Mouse (Mus musculus) urinary bladder, adult 18-20 months (tissue): ENCODE measurements at regions not wholly inside any gene's neighbourhood (a gene's known extent, or its start where the extent isn't known, plus 50 kb on each side); places are given as distances from the start of the nearest gene placed in this dataset.
A peak's percentile ranks its signal among the peaks of the same experiment; 100 is the strongest.
"Not testable (repeated sequence)": the region's sequence is repeated elsewhere in the genome, so short reads cannot be mapped to it uniquely, and the experiment has no call there.

ENCODE experiments used
- DNase-seq, 2 experiments: peaks; one replicate each; pipeline ENCODE4 v3.0.0; 2022; ENCODE audit warnings: low spot score in 2 of 2, mixed read lengths in 2 of 2

DNA sequence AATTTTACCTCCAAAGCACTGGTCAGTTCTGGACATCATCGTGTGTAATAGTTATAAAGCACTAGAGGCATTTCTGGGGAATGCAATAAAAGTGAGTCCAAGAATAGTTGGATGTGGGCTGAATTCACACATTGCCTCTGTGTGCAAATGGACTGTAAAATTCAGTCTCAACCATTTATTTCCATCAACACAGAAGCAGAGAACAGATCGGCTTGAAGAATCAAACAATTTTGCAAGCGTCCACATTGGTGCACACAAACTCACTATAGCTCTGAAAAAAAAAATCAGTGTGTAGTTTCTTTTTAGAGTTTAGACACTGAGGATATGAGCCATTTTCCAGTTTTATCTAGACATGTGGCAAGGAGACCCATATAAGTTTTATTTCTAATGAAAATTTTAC, 208.9 kb upstream of the Slc7a11 start:
- no peak for DNase-seq

DNA sequence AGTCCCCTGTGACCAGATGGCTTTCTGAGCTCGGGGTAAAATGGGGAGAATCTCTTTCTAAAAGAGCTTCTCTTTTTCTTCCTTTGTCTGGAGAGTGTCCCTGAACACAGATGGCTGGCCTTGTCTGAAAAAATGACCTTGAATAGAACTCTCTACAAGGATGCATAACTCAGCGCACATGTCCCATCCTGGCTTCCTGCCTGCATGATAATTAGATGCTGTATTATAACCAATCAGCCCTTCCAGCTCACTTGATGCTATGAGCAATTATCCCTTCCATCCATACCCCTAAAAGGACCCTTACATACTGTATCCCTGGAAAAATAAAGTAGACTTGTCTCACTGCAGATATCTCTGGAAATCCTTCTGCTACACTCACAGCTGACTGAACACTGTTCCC, 199.7 kb upstream of the Slc7a11 start:
- DNase-seq, result no peak

DNA sequence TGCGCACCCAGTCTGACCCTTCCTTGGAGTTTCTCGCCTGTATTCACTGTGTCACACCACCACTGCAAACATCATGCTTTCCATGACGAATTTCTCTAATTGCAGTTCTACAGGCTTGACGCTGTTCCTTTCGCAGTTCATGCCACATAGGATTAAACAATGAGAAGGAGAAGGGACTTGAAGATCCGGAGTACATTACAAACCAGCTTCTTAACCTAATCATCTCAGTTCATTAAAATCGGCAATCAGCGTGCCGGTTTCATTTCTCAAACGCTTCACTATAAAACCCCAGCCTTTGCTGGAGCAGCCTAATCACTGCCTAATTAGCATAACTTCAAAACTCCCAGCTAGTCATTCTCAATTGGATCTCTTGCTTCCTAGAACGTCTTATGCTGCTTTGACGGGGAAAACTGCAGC, 196.5 kb upstream of the Slc7a11 start:
- DNase-seq, result no peak

DNA sequence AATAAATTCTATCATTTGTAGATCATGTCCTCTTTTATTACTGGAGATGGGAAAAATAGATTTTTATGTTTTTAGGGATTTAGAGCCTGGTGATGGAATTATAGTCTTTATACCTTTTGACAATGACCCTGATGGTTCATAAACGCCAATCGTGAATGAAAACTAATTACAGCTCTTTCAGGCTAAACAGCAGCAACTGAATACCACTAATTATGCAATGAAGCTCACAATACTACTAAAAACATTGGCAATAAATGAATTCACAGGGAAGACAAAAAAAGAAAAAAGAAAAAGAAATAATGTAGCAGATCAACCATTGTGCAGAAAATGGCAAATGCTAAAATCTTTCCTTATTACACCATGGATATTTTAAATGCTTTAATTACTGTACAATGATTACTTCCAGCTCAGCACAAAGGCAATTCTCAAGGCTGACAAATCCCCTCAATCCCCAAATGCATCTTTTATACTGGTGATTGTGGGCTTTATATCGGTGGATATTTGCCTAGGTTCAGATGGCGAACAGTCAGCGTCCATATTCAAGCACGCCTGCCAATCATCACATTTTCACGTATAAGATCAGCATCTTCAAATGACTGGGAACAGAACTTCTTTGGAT, 191.2 kb upstream of the Slc7a11 start:
- no peak for DNase-seq

DNA sequence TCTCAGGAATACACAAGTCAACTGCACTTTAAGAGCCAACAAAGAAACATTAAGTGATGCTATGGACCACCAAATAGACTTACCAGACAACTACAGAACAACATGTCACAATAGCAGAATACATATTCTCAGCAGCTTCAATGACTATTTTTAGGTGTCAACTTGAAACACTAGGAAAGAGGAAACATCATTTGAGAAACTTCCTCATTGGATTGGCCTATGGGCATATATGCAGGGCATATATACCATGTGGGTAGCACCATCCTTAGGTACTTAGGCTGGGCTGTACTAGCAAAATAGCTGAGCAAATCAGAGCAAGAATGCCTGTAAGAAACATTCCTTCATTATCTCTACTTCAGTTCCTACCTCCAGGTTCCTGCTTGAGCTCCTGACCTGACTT, 187.9 kb upstream of the Slc7a11 start:
- no peak for DNase-seq

DNA sequence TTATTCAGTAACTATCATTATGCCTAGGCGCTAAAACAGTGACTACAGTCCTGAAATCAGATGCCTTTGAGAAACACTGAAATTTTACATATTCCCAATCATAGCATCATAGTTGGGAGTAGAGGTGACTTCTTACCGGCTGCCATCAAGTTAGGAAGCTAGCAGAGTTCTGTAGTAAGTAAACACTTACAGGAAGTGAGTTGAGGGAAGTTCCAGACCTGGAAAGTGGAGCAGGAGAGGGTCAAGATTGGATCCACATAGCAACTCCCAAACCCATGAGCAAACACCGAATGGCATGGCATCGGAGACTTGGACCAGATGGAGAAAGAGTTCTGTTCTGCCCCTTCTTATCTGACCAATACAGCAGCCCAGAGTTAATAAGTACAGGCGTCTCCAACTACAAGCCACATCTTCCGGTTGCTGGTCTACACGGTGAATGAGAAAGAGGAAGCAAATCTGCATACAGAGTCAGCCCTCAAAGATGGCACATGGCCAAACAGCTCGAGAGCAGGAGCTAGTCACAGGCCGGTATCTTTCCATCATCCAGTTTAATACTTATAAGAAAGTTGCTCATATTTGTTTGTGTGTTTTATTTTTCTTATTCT, 184.8 kb upstream of the Slc7a11 start:
- DNase-seq, result no peak

DNA sequence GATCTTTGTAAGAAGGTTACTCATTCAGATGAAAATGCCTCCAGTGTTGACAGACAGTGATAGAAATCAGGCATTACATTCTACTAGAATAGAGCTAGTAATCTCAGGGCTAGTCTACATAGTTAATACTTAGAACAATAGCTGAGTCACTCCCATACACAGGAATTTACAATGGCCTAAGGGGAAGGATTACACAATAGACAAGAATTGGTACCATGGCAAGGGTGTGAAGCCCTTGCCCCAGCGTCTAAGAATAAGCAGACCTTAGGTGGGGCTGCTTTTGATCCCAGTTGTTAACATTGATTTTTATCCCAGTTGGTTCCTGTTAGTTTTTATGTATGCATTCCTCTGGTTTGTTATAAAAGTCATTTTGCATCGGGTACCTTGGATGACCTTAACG, 177.8 kb upstream of the Slc7a11 start:
- not testable (repeated sequence) for DNase-seq

DNA sequence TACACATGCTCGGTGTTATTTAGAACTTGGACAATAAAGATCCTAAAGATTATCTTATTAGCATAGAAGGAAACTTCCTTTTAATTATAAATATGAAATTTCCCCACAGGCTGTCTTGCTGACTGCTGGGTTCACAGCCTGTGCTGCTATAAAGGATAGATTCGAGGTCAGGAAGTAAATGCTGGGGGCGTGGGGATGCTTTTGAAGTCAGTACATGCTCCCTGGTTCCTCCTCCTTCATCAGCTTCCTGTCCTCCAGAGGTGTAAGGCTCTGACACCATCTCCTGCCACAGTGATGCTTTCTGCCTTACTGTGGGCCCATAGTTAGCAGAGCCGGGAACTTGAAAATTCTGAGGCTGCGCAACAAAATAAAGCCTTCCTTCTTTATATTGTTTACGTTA, 175.6 kb upstream of the Slc7a11 start:
- DNase-seq, result no peak

DNA sequence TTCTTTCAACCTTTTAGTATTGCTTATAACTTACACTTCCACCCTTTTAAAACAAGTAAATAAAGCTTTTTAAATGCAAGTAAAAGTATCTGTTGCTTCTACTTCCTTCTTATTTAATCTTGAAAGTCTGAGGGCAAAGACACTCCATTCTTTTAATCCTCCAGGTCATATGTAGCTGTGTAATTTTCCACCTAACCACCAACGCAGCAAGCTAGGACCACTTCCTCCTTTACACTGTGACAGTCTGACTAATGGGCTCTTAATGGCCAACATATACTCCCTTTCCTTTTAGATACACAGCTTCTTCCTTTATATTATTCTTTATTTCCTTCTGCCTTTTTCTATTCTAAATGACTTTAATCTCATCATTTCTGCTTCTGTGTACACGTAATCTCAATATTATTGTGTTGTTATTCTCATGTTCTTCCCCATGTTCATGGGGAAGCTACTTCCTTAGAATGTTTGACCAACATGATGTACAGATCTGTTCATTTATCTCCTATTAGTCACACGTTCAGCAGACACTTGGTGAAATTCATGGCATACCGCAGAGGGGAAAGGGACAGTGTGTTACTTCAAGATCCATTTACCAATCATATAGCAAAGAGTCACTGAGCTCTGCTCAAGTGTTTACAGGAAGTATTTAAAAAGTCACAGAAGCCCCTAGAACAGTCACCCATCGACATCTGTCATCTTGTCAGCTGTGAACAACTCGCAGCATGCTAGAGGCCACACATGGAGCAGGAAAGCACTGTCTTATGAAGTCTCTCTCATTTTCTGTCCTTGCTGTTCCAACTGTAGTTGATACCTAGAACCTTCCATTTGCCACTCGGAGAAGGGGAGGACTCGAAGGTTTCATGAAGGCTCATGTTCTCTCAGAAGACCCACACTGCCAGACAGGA, 172.2 kb upstream of the Slc7a11 start:
- no peak for DNase-seq

DNA sequence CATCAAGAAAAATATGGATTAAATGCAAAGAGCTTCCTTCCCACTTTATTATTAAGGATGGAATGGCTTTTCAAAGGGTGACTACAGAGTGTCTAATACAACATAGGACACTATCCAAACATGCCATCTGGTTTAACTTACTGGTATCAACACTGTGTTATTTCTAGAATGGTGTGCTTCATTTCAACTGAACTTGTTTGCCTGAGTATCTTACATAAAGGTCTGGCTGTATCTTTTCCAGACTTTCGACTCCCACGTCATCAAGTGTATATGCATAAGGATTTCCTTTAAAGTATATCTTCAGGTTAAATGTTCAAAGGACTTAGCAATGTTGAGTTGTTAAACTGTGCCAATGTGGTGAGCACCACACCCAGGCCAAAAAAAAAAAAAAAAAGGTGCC, 169.6 kb upstream of the Slc7a11 start:
- DNase-seq, result no peak

DNA sequence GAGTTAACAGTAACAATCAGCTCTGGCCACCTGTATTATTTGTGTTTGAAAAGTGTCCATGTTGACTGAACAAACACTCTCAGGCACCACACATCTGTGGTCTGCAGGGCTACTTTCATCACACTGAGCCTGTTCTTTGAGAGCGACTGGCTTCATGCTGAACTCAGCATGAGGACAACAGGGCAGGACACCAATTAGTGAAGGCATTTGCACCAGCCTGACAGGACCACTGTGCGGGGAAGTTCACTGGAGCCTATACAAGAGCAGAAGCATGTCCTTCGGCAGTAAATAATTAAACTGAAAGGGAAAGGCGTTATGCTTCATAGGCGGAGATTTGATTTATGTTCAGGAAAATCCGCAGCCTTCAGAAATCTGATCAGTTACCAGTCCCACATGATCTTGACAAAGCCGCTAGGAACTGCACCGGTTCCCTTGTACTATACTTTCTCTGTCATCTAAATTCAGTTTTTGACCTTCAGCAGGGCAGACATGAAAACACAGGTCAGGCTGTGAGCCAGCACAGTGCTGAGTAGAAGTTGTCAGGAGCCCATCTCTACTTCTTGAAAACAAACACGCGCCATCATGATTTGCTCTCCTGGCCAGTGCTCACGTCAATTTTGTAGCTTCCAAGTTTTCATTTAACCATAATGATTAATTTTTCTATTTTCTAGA, 166.1 kb upstream of the Slc7a11 start:
- no peak for DNase-seq

DNA sequence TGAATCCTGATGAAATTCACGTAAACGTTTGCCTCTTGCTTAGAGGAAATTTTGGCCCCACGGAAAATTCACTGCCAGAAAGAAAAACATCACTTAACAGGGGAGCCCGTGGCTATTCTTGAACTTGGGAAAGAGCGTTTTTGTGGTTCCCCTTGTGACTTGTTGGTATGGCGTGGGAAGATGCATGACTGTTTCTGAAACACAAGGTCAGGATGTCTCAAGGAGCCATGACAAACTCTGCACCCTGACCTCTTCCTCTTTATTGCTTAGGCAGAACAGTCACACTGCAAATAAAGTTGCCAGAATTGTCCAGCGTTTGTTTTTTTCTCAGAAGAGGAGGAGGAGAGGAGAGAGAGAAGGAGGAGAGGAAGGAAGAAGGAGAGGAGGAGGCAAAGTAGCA, 164.3 kb upstream of the Slc7a11 start:
- no peak for DNase-seq

DNA sequence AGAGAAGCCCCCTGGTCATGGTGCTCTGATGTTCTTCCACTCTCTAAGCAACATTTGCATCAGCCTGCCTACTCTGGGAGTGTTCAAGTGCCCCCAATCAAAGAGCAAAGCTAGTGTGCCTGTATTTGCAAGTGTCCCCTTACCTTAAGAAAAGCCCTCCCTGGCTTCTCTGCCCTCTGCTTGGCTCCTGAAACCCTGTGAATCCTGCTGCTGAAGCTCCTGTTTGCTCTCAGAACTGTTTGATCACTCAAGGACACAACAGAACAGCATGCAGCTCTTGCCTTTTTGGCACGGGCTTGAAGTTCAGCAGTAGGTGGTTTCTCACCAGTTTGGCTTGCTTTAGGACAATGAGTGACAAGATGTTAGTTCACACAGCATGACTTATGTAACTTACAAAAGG, 163.6 kb upstream of the Slc7a11 start:
- DNase-seq, result no peak

DNA sequence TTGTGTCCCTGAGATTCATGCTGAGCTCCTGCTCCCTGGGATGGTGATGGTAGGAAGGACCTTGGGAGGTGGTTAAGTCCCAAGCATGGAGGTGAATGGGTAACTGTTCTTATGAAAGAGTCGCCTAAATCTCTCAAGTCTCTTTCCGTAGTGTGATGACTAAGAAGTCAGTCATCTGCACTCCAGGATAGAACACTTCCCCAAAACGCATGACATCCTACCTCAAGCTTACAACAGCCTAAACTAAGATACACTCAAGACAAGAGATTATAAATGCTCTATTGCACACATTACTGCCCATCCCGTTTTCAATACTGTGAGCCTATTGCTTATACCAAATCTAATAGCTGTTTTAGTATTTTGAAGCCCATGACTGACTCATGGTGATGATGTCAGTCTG, 162.3 kb upstream of the Slc7a11 start:
- DNase-seq, result no peak

DNA sequence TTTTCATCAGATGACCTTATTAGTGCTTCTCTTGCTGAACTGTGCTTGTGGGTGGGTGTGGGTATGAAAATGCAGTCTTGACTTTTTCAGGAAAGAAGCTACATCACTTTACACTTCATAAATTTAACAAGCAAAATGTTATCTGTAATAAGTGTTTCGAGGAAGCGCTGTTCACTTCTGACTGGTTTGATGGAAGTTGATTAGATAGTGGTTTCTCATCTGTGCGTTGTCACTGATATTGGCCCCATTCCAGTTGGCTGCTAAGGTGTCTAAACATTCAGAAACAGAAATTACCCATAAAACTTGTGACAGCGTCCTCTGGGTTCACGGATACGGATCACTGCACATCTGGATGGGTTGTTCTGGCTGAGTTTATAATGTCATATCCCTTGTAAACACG, 159.8 kb upstream of the Slc7a11 start:
- DNase-seq, result no peak

DNA sequence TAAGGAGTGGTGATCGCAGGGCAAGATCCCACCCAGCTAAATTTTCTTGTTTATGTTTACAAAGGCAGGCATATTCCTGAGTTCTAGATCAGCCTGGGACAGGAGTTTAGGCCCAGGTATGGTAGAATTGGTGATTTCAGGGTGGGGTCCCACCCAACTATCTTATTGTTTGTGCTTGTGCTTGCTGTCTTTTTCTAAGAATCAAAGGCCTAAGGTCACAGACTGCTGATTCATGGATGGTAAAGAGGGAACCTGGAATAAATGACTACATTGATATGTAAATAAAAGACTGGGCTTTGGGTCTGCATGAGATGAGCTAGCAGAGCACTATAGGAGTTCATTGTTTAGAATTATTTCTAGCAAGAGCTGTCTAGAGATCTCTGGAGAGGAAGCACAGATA, 152.3 kb upstream of the Slc7a11 start:
- DNase-seq, result no peak

DNA sequence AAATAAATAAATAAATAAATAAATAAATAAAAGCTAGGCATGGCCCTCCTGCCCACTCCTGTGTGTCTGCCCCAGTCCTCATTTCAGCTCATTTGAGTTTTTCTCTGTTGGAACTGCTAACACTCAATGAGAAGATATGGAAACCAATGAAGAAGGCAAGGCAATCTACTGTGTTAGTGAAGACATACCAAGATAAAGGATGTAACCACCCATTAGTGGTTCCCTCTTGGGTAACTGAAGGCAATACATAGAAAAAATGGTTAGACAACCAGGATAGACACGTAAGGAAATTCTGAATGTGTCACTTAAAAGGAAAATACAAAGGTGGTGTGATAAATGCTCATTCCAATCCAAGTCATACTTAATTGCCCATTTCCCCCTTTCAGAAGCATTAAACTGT, 140.9 kb upstream of the Slc7a11 start:
- DNase-seq, result no peak

DNA sequence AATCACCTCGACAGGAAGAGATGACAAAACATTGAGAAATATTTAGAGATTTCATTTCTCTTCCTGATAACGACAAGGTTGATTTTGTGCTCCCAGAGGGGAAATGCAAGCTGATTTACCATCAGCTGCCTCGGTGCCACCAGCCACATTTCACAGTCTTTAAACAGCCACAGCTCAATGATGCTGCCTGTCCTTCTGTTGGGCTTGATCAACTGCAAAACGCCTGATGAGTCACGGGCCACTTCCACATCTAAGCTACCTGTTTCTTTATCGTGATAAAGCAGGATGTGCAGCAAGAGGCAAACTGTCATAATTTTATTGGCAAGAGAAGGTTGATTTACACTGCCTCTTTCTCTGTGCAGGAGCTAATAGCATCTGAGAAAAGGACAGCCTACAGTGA, 140.1 kb upstream of the Slc7a11 start:
- no peak for DNase-seq

DNA sequence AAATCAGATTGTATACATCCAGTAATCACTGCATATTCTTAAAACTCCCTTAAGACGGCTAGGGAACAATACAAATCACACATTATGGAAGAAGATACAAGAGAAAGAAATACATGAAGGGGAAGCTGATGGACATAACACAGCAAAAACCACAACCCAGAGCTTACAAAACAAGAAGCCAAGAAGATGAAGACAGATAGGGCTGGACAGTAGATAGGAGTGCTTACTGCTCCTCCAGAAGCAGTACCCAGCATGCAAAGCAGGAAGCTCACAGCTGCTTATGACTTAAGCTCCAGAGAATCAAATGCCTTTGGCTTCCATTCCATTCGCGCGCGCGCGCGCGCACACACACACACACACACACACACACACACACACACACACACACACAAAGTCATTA, 131.0 kb upstream of the Slc7a11 start:
- DNase-seq, result no peak

DNA sequence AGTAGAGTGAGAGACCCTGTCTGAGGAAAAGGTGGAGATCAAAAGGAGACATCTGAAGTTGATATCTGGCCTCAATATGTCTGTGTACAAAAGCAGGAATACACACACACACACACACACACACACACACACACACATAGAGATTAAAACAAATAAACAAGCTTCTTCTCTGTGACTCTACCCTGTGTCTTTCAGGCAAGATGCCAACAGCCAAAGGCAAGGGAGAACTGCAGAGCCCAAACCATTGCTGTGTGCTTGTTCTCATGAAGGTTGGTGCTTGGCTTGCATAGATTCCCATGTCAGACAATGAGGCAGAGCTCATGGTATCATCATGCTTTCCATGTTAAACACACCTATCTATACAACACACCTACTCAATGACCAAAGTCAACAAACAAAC, 126.6 kb upstream of the Slc7a11 start:
- no peak for DNase-seq

DNA sequence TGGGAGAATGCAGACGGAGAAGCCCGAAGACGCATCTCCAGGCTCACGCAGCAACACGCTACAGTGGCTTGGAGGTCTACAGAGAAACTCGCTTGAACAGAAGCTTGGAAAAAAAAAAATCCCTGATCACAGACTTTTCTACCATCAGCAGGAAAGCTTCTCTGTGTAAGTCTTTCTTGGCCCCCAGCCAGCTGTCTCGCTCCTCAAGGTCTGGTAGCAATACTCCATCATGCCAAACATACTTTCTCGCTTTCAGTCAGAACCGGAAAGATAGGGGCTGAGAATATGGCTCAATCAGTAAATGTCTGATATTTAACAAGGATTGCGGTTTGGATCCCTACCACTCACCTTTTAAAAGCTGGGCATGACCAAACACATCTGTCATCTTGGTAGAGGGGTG, 126.2 kb upstream of the Slc7a11 start:
- DNase-seq, result no peak

DNA sequence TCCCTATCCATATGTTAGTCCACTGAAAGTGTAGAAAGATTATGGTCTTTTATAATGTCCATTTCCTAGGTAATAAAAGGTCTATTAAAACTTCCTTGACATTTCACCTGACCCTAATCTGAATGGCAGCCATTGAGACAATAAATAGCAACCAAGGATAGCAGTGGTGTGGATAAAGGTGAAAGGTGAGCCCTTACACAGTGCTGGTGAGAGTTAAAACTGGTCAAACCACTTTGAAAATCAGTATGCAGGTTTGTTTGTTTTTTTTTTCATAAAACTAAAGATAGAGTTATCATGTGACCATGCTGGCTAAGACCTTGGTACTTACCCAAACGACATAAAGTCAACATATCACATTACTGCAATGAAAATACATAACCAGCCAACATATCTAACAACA, 110.7 kb upstream of the Slc7a11 start:
- peak in 1 of 2 experiments; percentile 21 for DNase-seq

DNA sequence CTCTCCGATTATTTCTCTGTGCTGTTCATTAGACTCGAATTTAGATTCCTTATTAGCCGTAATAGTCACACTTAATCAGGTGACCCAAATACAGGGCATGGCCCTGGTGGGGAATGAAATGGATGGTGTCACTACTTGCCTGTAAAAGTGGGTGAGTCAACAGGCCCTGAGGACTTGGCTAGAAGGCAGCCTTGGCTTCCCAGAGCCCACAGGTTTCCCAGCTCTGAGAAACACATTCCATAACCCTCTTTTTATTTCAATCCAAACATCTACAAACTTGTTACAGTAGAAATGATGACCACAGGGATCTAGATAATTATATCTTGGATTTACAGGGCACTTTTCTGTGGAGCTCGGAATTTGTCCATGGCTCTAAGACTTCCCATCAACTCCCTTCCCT, 105.2 kb upstream of the Slc7a11 start:
- no peak for DNase-seq
